Mouse (Mus musculus) kidney, adult 11 months (tissue): ENCODE measurements at regions not wholly inside any gene's neighbourhood (a gene's known extent, or its start where the extent isn't known, plus 50 kb on each side); places are given as distances from the start of the nearest gene placed in this dataset.
"Not testable (repeated sequence)": the region's sequence is repeated elsewhere in the genome, so short reads cannot be mapped to it uniquely, and the experiment has no call there.

Source experiments
- DNase-seq: peaks from one replicate; pipeline ENCODE4 v3.0.0; 2022

DNA sequence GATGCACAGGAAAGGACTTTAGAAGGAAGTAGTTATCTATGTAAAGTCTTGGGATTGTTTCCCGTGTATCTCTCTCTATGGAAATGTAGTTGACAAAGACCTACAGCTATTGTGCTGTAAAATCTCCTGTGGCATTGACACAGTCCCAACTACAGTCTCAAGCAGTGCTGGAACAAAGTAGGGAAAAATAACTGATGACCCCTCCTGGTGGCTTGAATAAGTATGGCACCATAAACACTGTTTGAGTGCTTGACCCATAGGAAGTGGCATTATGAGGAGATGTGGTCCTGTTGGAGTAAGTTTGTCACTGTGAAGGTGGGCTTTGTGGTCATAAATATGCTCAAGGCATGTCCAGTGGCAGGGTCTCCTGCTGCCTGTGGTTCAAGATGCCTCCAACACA lies 928.4 kb upstream of the Mms22l start:
- DNase-seq, result no peak

DNA sequence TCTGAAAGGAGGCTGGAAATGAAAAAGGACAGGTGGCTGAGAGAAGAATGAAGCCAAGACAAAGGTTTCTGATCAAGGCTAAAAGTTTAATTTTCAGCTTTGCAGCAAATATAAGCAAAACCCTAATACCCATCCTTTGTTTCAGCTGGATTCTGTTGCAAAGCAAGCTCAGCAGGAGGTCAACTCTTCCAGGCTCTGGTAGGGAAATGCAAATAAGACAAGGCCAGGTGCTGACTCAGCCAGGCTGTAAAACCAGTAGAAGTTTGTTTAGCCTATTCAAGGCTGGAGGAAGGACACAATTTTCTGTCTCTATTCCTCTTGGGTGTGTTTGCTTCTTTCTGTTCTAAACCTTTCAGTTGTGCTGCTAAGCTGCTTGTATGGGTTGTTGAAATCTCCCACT lies 923.2 kb upstream of the Mms22l start:
- DNase-seq, result no peak

DNA sequence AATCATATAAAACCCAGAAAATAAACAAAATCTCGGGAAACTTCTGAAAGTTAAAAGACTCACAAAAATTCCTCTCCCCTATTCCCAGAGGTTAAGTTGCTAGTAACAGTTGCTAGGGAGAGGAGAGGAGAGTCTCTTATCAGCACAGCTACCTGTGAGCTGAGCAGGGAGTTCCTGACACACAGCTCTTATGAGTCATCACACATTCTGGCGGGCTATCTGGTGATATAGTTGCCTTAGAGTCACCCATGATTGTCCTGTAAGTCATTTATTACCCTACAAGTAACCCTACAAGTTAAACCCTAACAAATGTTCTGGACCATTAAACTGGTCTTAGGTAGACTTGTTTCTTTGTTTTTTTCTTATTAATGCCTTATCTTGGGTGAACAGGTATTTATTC lies 908.8 kb upstream of the Mms22l start:
- no peak for DNase-seq

GRCm38 (mm10) chr4:23590883-23591282 lies 905.4 kb upstream of the Mms22l start:
- DNase-seq, result no peak

GRCm38 (mm10) chr4:23591593-23591992 lies 904.7 kb upstream of the Mms22l start:
- DNase-seq, result no peak

- DNase-seq, result no peak
These were observed 896.2 kb upstream of the Mms22l start for GRCm38 (mm10) chr4:23600070-23600469.

GRCm38 (mm10) chr4:23601426-23602293 lies 894.6 kb upstream of the Mms22l start:
- no peak for DNase-seq

DNA sequence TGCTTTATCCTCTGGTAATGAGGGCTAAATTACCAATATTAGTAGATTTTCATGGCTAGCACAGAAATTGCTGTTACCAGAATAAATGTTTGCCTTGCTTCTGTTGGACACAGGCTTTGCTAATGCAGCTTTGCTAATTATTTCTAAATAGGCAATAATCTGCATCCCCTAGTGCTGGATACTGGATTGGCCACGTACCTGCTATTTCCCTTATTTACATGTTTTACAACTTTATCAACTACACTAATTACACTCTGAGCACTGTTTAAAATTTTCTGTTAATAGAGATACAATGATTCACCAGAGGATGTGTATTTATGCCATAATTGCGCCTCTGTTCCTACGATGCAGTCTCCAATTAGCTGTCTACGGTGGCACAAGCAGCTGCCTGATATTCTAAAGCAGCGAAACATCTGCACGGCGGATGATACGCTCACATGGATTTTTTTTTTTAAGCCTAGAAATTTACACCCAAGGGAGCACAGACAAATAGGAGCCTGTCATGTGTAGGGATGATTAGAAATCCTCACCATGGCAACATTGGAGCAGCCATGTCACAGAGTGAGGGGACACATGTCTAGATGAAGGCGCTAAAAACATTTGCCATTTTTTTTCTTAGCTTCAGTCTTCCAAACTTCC lies 893.8 kb upstream of the Mms22l start:
- no peak for DNase-seq

DNA sequence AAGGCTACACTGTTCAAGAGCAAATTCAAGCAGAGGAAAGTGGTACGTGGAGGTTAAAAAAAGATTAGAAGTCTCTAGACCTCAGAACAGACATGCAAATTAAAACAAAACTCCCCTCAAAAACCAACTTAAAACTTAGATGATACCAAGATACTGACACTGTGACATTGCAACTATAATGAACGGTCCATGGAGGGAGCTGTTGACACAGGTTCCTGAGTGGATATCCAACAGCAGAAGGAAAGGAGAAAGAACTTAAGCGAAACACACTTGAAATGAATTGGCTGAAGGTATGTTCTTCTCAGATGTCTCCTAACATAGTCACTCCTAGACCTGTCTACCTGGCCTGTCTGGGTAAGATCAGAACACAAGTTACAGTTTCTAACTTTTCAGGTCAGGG lies 888.9 kb upstream of the Mms22l start:
- DNase-seq, result no peak

- DNase-seq, result no peak
These were observed 875.0 kb upstream of the Mms22l start for GRCm38 (mm10) chr4:23621208-23621607.

GRCm38 (mm10) chr4:23622231-23622630 lies 874.0 kb upstream of the Mms22l start:
- DNase-seq, result no peak

GRCm38 (mm10) chr4:23636231-23636928 lies 859.9 kb upstream of the Mms22l start:
- no peak for DNase-seq

DNA sequence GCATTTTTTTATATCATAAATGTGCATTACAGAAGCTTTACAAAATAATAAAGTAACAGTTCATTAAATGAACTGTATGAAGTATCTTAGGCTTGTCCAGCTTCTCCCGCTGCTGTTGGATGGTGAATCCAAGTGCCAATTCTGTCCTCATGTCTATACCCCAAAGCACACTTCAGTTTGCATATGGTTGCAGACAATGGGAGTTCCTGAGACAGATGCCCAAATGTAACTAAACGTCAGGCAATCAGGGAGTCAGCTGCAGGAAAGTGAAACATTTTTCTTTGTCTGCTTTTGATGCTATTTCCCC lies 859.4 kb upstream of the Mms22l start:
- DNase-seq, result no peak

DNA sequence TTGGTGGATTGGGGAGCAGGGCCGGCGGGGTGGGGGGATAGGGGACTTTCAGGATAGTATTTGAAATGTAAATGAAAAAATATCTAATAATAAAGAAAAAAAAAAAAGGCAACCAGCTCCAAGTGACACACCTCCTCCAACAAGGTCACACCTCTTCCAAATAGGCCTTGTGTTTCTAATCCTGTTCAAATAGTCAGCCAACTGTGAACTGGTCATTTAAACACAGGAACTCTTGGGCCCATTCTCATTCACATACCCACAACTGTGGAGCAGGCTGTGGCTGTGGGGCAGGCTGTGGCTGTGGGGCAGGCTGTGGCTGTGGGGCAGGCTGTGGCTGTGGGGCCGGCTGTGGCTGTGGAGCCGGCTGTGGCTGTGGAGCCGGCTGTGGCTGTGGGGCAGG lies 839.6 kb upstream of the Mms22l start:
- not testable (repeated sequence) for DNase-seq

DNA sequence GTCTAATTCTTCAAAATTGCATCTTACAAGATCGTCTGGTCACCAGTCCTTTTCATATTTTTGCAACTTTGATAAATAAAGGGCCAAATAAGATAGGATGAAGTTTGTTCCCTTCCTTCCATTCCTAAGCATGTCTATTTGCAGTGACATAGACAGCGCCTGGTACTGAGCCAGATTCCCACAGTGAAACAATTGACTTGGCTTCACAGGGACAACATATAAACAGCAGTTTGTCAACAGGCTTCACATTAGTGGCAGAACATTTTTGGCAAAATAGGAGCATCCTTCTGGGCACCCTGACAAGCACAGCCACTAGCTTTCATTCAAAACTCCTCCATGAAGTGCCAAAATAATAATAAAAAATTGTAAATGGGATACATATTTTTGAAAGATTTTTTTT lies 827.4 kb upstream of the Mms22l start:
- no peak for DNase-seq

- no peak for DNase-seq
These were observed 792.6 kb upstream of the Mms22l start for GRCm38 (mm10) chr4:23703626-23704025.

DNA sequence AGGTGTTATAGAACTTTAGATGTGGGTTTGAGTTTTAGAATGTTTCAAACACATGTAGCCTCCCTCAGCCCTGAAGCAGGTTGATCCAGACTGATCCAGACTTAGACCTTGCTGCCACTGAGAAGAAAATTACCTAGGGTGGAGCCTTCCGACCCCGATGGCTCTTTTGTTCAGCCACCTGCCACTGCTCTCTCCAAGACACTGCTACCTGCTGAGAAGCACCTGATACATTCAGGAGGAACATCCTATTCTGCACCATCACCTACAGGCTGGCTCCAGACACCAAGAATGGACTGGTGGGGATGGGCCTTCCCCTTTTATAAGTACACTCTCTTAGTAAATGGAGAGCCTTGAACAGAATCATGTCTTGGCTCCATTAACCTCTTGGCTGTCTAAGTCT lies 785.5 kb upstream of the Mms22l start:
- no peak for DNase-seq

- DNase-seq, result no peak
These were observed 782.4 kb upstream of the Mms22l start for GRCm38 (mm10) chr4:23713781-23714415.

DNA sequence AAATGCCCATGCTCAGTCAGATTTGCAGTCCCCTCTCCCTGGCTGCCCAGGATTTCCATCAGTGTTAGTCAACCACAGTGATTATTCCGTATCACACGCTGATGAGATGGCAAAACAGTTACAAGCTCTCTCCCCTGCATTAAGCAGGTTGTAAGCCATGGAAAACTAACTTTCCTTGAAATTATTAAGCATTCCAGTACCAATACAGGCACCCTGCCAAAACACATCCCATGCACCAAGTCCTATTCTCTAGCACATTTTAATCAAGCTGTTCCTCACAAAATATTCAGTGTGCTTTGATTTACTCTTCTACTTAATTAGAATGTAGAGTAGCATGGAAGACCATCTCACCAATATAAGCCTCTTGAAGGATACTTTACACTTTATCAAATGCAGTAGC lies 768.4 kb upstream of the Mms22l start:
- no peak for DNase-seq

DNA sequence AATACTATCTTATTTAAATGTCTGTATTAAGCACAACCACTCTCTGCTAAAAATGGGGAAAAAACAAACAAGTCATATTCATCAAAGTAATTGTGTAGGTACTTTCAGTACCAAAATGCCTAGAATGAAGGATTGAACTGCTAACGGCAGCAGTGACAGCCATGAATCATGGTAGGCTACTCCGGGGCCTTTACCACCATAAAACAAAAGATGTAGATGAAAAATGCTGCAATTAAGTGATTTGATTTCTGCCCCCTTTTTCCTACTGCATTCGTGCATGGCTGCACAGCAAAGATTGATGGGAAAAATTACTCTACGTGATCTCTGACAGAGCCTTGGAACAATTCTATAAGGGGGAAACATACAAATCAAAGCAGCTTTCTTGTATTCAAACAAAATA lies 763.8 kb upstream of the Mms22l start:
- no peak for DNase-seq

GRCm38 (mm10) chr4:23744079-23744478 lies 752.2 kb upstream of the Mms22l start:
- DNase-seq, result no peak

DNA sequence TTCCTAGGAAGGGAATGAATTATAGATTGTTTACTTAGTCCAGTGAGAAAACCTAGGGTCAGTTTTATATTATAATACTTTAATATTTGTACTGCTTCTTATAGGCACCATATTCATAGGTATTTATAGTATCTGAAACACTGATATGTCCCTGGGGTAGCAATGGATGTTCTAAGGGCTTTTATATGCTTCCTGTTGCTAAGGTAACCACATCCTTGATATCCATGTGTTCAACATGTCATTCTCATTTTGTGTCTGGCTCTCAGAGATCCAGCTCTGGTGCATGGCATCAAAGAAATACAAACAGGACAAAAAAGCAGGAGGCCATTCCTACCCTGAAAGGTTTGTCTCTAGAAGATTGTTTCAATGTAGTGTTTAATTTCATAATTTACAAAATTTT lies 738.2 kb upstream of the Mms22l start:
- no peak for DNase-seq

DNA sequence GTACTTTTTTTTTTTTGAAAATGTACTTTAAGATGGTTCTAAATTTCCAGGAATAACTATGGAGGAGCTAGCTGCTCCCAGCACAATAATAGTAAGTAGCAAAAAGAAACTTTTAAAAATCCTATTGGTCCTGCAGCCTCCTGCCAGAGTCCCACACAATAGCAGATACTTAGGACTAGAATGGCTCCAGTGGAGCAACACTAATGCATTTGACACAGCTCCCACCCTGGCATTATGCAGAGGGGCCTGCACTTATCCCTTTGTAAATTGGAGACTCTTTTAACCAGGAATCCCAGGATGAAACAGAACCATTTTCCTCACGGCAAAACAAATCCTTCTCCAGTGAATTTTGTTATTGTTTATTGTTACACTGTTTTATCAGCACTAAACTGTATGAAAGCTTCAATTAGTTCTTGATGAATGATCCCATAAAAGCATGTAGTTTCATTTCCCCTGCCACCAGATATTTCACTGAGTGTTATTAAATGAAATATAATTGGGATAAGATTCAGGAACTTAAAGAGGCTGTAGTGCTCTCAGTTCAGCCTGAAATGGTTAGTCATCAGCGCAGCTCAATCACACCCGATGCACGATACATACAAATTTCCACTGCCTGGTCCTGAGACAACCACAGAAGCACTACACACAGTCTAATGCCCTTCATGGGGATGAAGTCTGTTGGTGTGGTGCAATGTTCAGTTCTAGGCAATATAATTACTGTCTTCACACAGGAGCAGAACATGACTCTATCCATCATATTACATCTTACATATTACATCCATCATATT lies 708.6 kb upstream of the Mms22l start:
- DNase-seq, result no peak
